Mouse (Mus musculus) CD4-positive naive resting alpha-beta T cell, adult 57 days (primary cell): Measurements from ENCODE around the gene Rybp. TPM values are rescaled to one million over a fixed set of nuclear protein-coding genes. Genes with fewer than 3 reads are reported as not detected.

Source experiments
- total RNA-seq: library from RNA; stranded (reverse); gene quantifications from one replicate; pipeline ENCODE4 v1.2.4, GENCODE M21; 2023

The Rybp gene
- 69.7 TPM for total RNA-seq

GRCm38 (mm10) chr6:100287334-100288015, at the start of gene Rybp:
TSS of gene Rybp (minus strand) at chr6:100287485.

